Mouse (Mus musculus) layer of hippocampus, adult 6 months (tissue): ENCODE measurements around the gene Btbd35f7. TPM values are rescaled to one million over a fixed set of nuclear protein-coding genes. Genes with fewer than 3 reads are reported as not detected.

Experiments
- long read RNA-seq, 2 experiments: library from polyadenylated mRNA; unstranded; transcript quantifications; one replicate each; pipeline ENCODE4 v2.0.0; 2019 to 2020
- polyA plus RNA-seq: library from polyadenylated mRNA; unstranded; fragments of <200 nt; fragmentation: Nextera tagmentation; gene quantifications from 2 replicates; pipeline ENCODE4 v1.2.3, GENCODE M21; 2021

The Btbd35f7 gene
- not detected in 2 replicates for polyA plus RNA-seq
- long read RNA-seq, experiment 1 = 0 reads
- long read RNA-seq, experiment 2 = 0 reads

DNA sequence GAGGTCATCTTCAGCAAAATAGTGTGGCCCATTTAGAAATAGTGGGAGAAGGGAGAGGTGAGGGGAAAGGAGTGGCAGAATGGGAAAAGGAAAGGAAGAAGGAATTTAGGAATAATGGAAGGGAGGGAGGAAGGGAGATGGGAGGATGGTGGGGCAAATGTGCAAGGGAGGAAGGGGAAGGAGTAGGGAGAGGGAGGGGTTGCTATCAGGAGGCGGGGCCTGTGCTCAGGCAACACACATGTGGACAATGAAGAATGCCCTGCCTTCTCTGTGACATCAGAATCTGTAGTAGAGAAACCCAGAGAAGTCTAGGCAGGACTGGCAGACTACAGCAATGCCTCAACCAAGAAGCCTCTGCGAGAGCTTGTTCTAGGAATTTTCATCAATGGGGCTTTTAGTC, at the start of gene Btbd35f7:
TSS of gene Btbd35f7 (plus strand) at position 301 of the 400 bp plus-strand sequence.

Other genes starting within 250 kb of the Btbd35f7 start
- gene Mycs, start 199.8 kb upstream of the Btbd35f7 start, polyA plus RNA-seq = not detected in 2 replicates